Mouse (Mus musculus): ENCODE data around the gene Lcmt2. TPM values are rescaled to one million over a fixed set of nuclear protein-coding genes. Genes with fewer than 3 reads are reported as not detected.

The Lcmt2 gene
- total RNA-seq (2014; rRNA removed) (10.0 and 11.2 TPM in 2 replicates), polyA plus RNA-seq (2015; fragmentation: Nextera tagmentation; extraction: Ambion mirVana) (13.5 and 14.8 TPM in 2 replicates)

- DNase-seq (ENCODE audit: low spot score): peak; percentile 95
- Histone ChIP-seq H3K36me3 (ENCODE audit: insufficient read depth, low read length) (0 out of 2 replicates have a peak, but pooled peaks cover 9% of the 10 kb centered on the region), H3K9me3 (ENCODE audit: low read length) (no peaks in the 10 kb centered on the region), H3K27ac (ENCODE audit: low read depth, low read length) (peak within 1 kb of the TSS; percentile 97), H3K4me1 (ENCODE audit: insufficient read depth, low read length) (peaks cover 10% of the 10 kb centered on the region; the same call in 1 of the 2 replicates), H3K4me2 (ENCODE audit: low read depth, low read length, poor library complexity, severe bottlenecking) (peak within 1 kb of the TSS; percentile 80), H3K9ac (replicated peaks; ENCODE audit: low read length, poor library complexity, severe bottlenecking) (peak within 1 kb of the TSS; percentile 68), H3K4me3 (ENCODE audit: low read depth, low read length) (peak within 1 kb of the TSS; percentile 52), H3K27me3 (ENCODE audit: insufficient read depth, low read length) (no peaks in the 10 kb centered on the region)
- under 1% methylated on average over 85 of the region's 87 CpGs for WGBS
- no peak for TF ChIP-seq CTCF (IDR thresholded peaks at IDR 0.05)
- peak; percentile 95 for ATAC-seq (ENCODE audit: low FRiP score)
These were observed at the start of gene Lcmt2, which contains the start of gene Adal for GRCm38 (mm10) chr2:121140018-121140882. Gene Lcmt2 (minus strand): TSS chr2:121140653. Gene Adal (plus strand): TSS chr2:121140428.

- H3K4me2 ChIP-seq (ENCODE audit: low read depth, low read length, poor library complexity, severe bottlenecking): no peak overlapping the region
- DNase-seq (ENCODE audit: low spot score): no peak
- 68% methylated on average over 1 of the region's 1 CpGs for WGBS
- TF ChIP-seq CTCF (IDR thresholded peaks at IDR 0.05): peak; percentile 47
- H3K4me1 ChIP-seq (ENCODE audit: insufficient read depth, low read length): no peaks in the 10 kb centered on the region
- H3K36me3 ChIP-seq (ENCODE audit: insufficient read depth, low read length): peaks cover 66% of the 10 kb centered on the region
- H3K4me3 ChIP-seq (ENCODE audit: low read depth, low read length): no peak overlapping the region
- H3K27me3 ChIP-seq (ENCODE audit: insufficient read depth, low read length): no peaks in the 10 kb centered on the region
- H3K9me3 ChIP-seq (ENCODE audit: low read length): no peaks in the 10 kb centered on the region
- H3K27ac ChIP-seq (ENCODE audit: low read depth, low read length): no peak overlapping the region
- no peak for ATAC-seq (ENCODE audit: low FRiP score)
- H3K9ac ChIP-seq (replicated peaks; ENCODE audit: low read length, poor library complexity, severe bottlenecking): no peak overlapping the region
These were observed 48.1 kb upstream of the Lcmt2 start for GRCm38 (mm10) chr2:121188530-121188929.

- H3K27me3 ChIP-seq (ENCODE audit: insufficient read depth, low read length): no peaks in the 10 kb centered on the region
- TF ChIP-seq CTCF (IDR thresholded peaks at IDR 0.05): no peak
- H3K36me3 ChIP-seq (ENCODE audit: insufficient read depth, low read length): peaks cover 42% of the 10 kb centered on the region
These were observed 43.7 kb upstream of the Lcmt2 start for GRCm38 (mm10) chr2:121184142-121184541.

GRCm38 (mm10) chr2:121183431-121183830 lies 43.0 kb upstream of the Lcmt2 start:
- DNase-seq (ENCODE audit: low spot score): peak; percentile 5
- no peak for TF ChIP-seq CTCF (IDR thresholded peaks at IDR 0.05)
- H3K36me3 ChIP-seq (ENCODE audit: insufficient read depth, low read length): peaks cover 37% of the 10 kb centered on the region

More at GRCm38 (mm10) chr2:121184142-121184541, 43.7 kb upstream of the Lcmt2 start:
- Histone ChIP-seq H3K4me1 (ENCODE audit: insufficient read depth, low read length) (no peaks in the 10 kb centered on the region), H3K4me3 (ENCODE audit: low read depth, low read length) (no peak overlapping the region), H3K9me3 (ENCODE audit: low read length) (no peaks in the 10 kb centered on the region), H3K27ac (ENCODE audit: low read depth, low read length) (no peak overlapping the region), H3K4me2 (ENCODE audit: low read depth, low read length, poor library complexity, severe bottlenecking) (no peak overlapping the region), H3K9ac (replicated peaks; ENCODE audit: low read length, poor library complexity, severe bottlenecking) (no peak overlapping the region)
- DNase-seq (ENCODE audit: low spot score) (no peak), ATAC-seq (ENCODE audit: low FRiP score) (no peak)
- 97% methylated on average over 7 of the region's 7 CpGs for WGBS

DNA sequence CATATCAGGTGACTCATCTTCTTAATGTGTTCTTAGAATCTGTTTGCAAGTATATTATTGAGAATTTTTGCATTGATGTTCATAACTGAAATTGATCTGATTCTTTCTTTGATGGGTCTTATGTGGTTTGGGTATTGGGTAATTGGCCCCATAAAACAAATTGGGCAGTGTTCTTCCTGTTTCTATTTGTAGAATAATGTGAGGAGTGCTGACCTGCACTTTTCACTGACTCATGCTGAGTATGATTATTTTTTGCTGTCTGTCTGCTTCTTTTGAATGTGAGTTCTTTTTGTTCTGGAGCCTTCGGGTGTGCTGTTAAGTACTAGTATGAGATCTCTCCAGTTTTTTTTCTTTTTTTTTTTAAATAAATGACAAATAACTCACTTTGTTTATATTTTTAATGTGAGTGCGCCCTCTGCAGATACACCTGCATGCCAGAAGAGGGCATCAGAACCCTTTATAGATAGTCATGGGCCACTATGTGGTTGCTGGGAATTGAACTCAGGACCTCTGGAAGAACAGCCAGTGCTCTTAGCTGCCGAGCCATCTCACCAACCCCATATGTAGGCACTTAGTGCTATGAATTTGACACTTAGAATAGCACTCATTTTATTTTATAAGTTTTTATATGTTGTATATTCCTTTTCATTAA lies 38.5 kb upstream of the Lcmt2 start:
- Histone ChIP-seq H3K9ac (replicated peaks; ENCODE audit: low read length, poor library complexity, severe bottlenecking) (no peak overlapping the region), H3K4me1 (ENCODE audit: insufficient read depth, low read length) (no peaks in the 10 kb centered on the region), H3K36me3 (ENCODE audit: insufficient read depth, low read length) (peaks cover 39% of the 10 kb centered on the region), H3K27me3 (ENCODE audit: insufficient read depth, low read length) (no peaks in the 10 kb centered on the region), H3K4me3 (ENCODE audit: low read depth, low read length) (no peak overlapping the region), H3K4me2 (ENCODE audit: low read depth, low read length, poor library complexity, severe bottlenecking) (no peak overlapping the region), H3K9me3 (ENCODE audit: low read length) (no peaks in the 10 kb centered on the region), H3K27ac (ENCODE audit: low read depth, low read length) (no peak overlapping the region)
- no peak for DNase-seq (ENCODE audit: low spot score)
- peak; percentile 20 for TF ChIP-seq CTCF (IDR thresholded peaks at IDR 0.05)
- 98% methylated on average over 3 of the region's 3 CpGs for WGBS
- ATAC-seq (ENCODE audit: low FRiP score): no peak

More at GRCm38 (mm10) chr2:121183431-121183830, 43.0 kb upstream of the Lcmt2 start:
- Histone ChIP-seq H3K27ac (ENCODE audit: low read depth, low read length) (no peak overlapping the region), H3K9me3 (ENCODE audit: low read length) (no peaks in the 10 kb centered on the region), H3K27me3 (ENCODE audit: insufficient read depth, low read length) (no peaks in the 10 kb centered on the region), H3K4me1 (ENCODE audit: insufficient read depth, low read length) (no peaks in the 10 kb centered on the region), H3K4me2 (ENCODE audit: low read depth, low read length, poor library complexity, severe bottlenecking) (no peak overlapping the region), H3K4me3 (ENCODE audit: low read depth, low read length) (no peak overlapping the region), H3K9ac (replicated peaks; ENCODE audit: low read length, poor library complexity, severe bottlenecking) (no peak overlapping the region)
- 85% methylated on average over 5 of the region's 5 CpGs for WGBS
- ATAC-seq (ENCODE audit: low FRiP score): no peak

Measured in midbrain, postnatal 0 days (tissue).